Mouse (Mus musculus) erythroblast, embryonic 14.5 days (primary cell): ENCODE measurements around the gene Wfdc21.

Experiments
- GATA1 ChIP-seq: IDR thresholded peaks from 2 replicates; pipeline ENCODE4 v1.6.1; 2012; ENCODE audit warnings: low read length, inconsistent platforms, mixed read lengths
- TAL1 ChIP-seq: IDR thresholded peaks from 3 replicates; pipeline ENCODE4 v1.6.1; 2012; ENCODE audit warnings: low read length, inconsistent platforms, mixed read lengths

DNA sequence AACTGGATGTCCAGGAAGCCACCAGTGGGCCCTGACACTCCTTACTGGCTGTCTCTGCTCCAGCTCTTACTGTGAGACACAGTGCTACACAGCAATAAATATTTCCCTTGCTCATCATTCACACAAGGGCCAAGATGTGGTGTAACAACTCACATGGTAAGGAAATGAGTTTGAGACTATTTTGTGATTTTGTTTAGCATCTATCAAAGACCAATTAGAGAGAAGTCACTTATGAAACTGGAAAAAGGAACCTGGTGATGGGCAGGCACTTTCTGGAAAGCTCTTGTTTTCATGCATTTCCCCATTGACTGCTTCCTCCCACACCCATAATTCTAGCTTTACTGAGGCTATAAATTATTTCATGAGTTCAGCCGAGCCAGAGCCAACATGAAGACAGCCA is 43.0 kb upstream of the Wfdc21 start, which contains the start of gene Wfdc17:
- no peak for TF ChIP-seq GATA1
- TF ChIP-seq TAL1 = no peak
